Mouse (Mus musculus): ENCODE measurements around the gene Tmem8. TPM values are rescaled to one million over a fixed set of nuclear protein-coding genes. Genes with fewer than 3 reads are reported as not detected.
A peak's percentile ranks its signal among the peaks of the same experiment; 100 is the strongest.
"Not testable (repeated sequence)": the region's sequence is repeated elsewhere in the genome, so short reads cannot be mapped to it uniquely, and the experiment has no call there.

Tmem8 gene
- polyA plus RNA-seq, 1 experiment from 2014 or later, result 4.9 TPM

DNA sequence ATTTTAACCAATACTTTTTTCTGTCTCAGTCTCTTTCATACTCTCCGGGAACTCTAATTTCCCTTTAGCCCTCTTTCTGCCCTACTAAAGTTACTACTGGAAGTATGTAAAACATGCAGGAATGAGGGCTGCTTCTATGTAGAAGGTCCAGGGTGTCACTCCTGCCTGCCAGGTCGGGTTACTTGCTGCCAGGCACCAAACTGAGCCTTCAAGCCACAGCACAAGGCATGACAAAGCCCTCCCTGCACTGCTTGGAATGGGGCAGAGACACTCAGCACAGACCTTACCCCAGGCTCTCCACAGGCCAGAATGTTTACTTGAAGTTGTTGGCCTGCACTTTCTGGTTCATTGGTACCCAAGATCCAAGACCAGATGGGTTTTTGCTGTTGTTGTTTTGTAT, 12.9 kb upstream of the Tmem8 start:
- WGBS, result 40% methylated on average over 2 of the region's 2 CpGs
- no peak overlapping the region for H3K4me2 ChIP-seq (ENCODE audit: low read length)
- no peaks in the 10 kb centered on the region for H3K27me3 ChIP-seq (replicated peaks; ENCODE audit: control insufficient read depth, insufficient read depth, low read length)
- H3K9me3 ChIP-seq (ENCODE audit: control insufficient read depth, low read length), result no peaks in the 10 kb centered on the region
- H3K36me3 ChIP-seq (ENCODE audit: control insufficient read depth, insufficient read depth, low read length), result no peaks in the 10 kb centered on the region
- no peak overlapping the region for H3K4me3 ChIP-seq (ENCODE audit: low read depth, low read length)
- H3K27ac ChIP-seq (ENCODE audit: low read depth), result no peak overlapping the region
- no peak overlapping the region for H3K9ac ChIP-seq (ENCODE audit: low read length)
- no peak for ATAC-seq (replicated peaks; ENCODE audit: low FRiP score, low TSS enrichment, low read depth)
- DNase-seq (ENCODE audit: low spot score), result no peak
- H3K4me1 ChIP-seq (replicated peaks; ENCODE audit: control insufficient read depth, insufficient read depth, low read length), result no peaks in the 10 kb centered on the region

DNA sequence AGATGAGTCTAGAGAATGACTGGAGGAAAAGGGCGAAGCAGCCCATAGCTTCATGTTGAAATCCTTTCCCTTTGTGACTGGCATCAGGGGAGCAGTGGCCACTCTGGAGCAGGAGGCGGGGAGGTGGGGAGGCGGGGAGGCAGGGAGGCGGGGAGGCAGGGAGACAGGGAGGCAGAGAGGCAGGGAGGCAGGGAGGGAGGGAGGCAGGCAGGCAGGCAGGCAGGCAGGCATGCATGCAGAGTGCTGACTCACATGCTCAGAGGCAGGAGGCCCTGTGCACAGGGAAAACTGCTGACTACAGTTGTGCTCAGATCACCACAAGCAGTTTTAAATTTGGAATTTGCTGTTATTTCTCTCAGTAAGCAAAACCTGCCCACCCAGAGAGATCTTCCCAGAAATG, 11.6 kb upstream of the Tmem8 start:
- Histone ChIP-seq H3K9ac (ENCODE audit: low read length) (no peak overlapping the region), H3K4me1 (replicated peaks; ENCODE audit: control insufficient read depth, insufficient read depth, low read length) (no peaks in the 10 kb centered on the region), H3K9me3 (ENCODE audit: control insufficient read depth, low read length) (no peaks in the 10 kb centered on the region), H3K4me2 (ENCODE audit: low read length) (no peak overlapping the region), H3K27ac (ENCODE audit: low read depth) (no peak overlapping the region), H3K27me3 (replicated peaks; ENCODE audit: control insufficient read depth, insufficient read depth, low read length) (no peaks in the 10 kb centered on the region), H3K36me3 (ENCODE audit: control insufficient read depth, insufficient read depth, low read length) (no peaks in the 10 kb centered on the region), H3K4me3 (ENCODE audit: low read depth, low read length) (no peak overlapping the region)
- ATAC-seq (replicated peaks; ENCODE audit: low FRiP score, low TSS enrichment, low read depth), result no peak
- WGBS, result 42% methylated on average over 3 of the region's 4 CpGs
- no peak for DNase-seq (ENCODE audit: low spot score)

DNA sequence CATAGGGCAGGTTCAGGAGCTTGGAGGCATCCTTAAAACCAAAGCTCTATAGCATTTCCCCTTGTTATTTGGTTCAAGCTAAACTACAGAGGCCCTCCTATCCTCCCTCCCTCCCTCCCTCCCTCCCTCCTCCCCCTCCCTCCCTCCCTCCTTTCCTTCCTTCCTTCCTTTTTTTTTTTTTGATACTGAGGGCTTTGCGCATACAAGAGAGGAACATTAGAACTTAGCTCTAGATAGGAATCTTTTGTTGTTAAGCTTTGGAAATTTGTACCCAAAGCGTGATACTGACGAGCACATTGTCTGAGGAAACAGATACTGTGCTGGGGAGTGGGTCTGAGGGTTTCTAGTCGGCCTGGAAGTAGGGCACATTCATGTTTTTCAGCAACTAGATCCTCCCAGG, 7.5 kb upstream of the Tmem8 start:
- Histone ChIP-seq H3K4me3 (ENCODE audit: low read depth, low read length) (no peak overlapping the region), H3K9ac (ENCODE audit: low read length) (no peak overlapping the region), H3K9me3 (ENCODE audit: control insufficient read depth, low read length) (no peaks in the 10 kb centered on the region), H3K27me3 (replicated peaks; ENCODE audit: control insufficient read depth, insufficient read depth, low read length) (peaks cover 9% of the 10 kb centered on the region), H3K4me2 (ENCODE audit: low read length) (no peak overlapping the region), H3K36me3 (ENCODE audit: control insufficient read depth, insufficient read depth, low read length) (no peaks in the 10 kb centered on the region), H3K27ac (ENCODE audit: low read depth) (no peak overlapping the region), H3K4me1 (replicated peaks; ENCODE audit: control insufficient read depth, insufficient read depth, low read length) (no peaks in the 10 kb centered on the region)
- no peak for ATAC-seq (replicated peaks; ENCODE audit: low FRiP score, low TSS enrichment, low read depth)
- 54% methylated on average over 4 of the region's 4 CpGs for WGBS
- no peak for DNase-seq (ENCODE audit: low spot score)

DNA sequence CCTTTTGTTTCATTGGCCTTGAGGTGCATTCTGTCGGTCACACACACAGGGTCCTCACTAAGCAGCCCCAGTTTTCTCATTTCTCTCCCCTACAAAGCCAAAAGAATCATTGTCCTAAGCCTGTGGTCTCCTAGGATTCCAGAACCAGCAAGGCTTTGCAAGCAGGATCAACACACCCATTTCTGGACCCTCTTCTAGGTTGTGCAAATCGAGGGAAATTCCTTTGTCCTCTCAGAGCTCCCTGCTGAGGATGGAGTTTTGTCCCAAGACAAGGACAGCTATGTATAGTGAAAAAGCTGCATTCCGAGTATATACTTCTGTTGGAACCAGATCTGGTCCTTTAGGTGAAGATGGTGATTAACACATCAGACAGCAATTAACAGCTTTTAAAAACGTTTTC, 2.9 kb upstream of the Tmem8 start:
- H3K27me3 ChIP-seq (replicated peaks; ENCODE audit: control insufficient read depth, insufficient read depth, low read length), result peaks cover 53% of the 10 kb centered on the region
- 35% methylated on average over 4 of the region's 4 CpGs for WGBS
- H3K4me3 ChIP-seq (ENCODE audit: low read depth, low read length), result no peak overlapping the region
- no peaks in the 10 kb centered on the region for H3K9me3 ChIP-seq (ENCODE audit: control insufficient read depth, low read length)
- no peak overlapping the region for H3K27ac ChIP-seq (ENCODE audit: low read depth)
- ATAC-seq (replicated peaks; ENCODE audit: low FRiP score, low TSS enrichment, low read depth), result no peak
- no peak overlapping the region for H3K4me2 ChIP-seq (ENCODE audit: low read length)
- no peak overlapping the region for H3K9ac ChIP-seq (ENCODE audit: low read length)
- peaks cover 10% of the 10 kb centered on the region; the same call in 1 of the 2 replicates for H3K4me1 ChIP-seq (replicated peaks; ENCODE audit: control insufficient read depth, insufficient read depth, low read length)
- DNase-seq (ENCODE audit: low spot score), result no peak
- no peaks in the 10 kb centered on the region for H3K36me3 ChIP-seq (ENCODE audit: control insufficient read depth, insufficient read depth, low read length)

DNA sequence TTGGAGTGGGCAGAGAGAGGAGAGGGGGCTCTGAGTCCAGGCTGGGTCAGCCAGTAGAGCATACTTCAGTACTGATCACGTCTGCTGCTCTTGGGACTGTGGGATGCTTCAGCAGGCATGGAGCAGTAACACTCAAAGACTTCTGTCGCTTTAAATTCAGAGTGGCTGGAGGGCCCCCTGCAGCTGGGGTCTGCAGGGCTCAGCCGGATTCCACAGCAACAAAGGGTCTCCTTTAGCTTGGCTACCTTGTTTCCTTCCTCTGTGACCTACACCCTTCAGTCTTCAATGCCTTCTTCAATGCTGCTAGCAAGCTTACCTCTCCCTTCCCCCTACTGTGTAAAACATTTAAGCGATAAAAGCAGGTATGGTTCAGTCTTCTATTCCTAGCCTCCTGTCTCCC, 2.1 kb upstream of the Tmem8 start:
- peaks cover 10% of the 10 kb centered on the region; the same call in 1 of the 2 replicates for H3K4me1 ChIP-seq (replicated peaks; ENCODE audit: control insufficient read depth, insufficient read depth, low read length)
- H3K27me3 ChIP-seq (replicated peaks; ENCODE audit: control insufficient read depth, insufficient read depth, low read length), result peaks cover 62% of the 10 kb centered on the region
- no peak overlapping the region for H3K4me2 ChIP-seq (ENCODE audit: low read length)
- no peak for DNase-seq (ENCODE audit: low spot score)
- 10% methylated on average over 4 of the region's 4 CpGs for WGBS
- no peaks in the 10 kb centered on the region for H3K36me3 ChIP-seq (ENCODE audit: control insufficient read depth, insufficient read depth, low read length)
- ATAC-seq (replicated peaks; ENCODE audit: low FRiP score, low TSS enrichment, low read depth), result no peak
- H3K27ac ChIP-seq (ENCODE audit: low read depth), result no peak overlapping the region
- no peaks in the 10 kb centered on the region for H3K9me3 ChIP-seq (ENCODE audit: control insufficient read depth, low read length)
- no peak overlapping the region for H3K4me3 ChIP-seq (ENCODE audit: low read depth, low read length)
- no peak overlapping the region for H3K9ac ChIP-seq (ENCODE audit: low read length)

DNA sequence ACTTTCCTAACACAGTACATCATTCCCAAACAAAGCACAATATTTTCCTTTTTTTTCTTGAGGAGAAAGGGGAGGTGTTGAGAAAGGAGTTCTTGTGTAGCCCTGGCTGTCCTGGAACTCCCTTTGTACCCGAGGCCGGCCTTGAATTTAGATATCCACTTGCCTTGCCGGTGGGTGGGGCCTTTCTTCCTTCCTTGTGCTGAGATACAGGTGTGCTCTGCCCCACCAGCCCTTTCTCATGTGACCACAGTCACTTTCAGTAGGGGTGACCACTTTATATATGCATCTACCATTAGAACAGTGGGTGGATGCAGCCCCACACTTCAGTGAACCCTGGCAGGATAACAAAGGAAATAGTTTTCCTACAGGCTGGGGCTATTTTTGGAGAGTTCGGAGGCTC, 1.4 kb upstream of the Tmem8 start:
- no peak for ATAC-seq (replicated peaks; ENCODE audit: low FRiP score, low TSS enrichment, low read depth)
- no peaks in the 10 kb centered on the region for H3K36me3 ChIP-seq (ENCODE audit: control insufficient read depth, insufficient read depth, low read length)
- no peak overlapping the region for H3K4me2 ChIP-seq (ENCODE audit: low read length)
- 32% methylated on average over 4 of the region's 4 CpGs for WGBS
- no peak overlapping the region for H3K27ac ChIP-seq (ENCODE audit: low read depth)
- H3K9me3 ChIP-seq (ENCODE audit: control insufficient read depth, low read length), result no peaks in the 10 kb centered on the region
- peaks cover 64% of the 10 kb centered on the region for H3K27me3 ChIP-seq (replicated peaks; ENCODE audit: control insufficient read depth, insufficient read depth, low read length)
- DNase-seq (ENCODE audit: low spot score), result no peak
- no peak overlapping the region for H3K4me3 ChIP-seq (ENCODE audit: low read depth, low read length)
- no peak overlapping the region for H3K9ac ChIP-seq (ENCODE audit: low read length)
- H3K4me1 ChIP-seq (replicated peaks; ENCODE audit: control insufficient read depth, insufficient read depth, low read length), result peaks cover 10% of the 10 kb centered on the region; the same call in 1 of the 2 replicates

DNA sequence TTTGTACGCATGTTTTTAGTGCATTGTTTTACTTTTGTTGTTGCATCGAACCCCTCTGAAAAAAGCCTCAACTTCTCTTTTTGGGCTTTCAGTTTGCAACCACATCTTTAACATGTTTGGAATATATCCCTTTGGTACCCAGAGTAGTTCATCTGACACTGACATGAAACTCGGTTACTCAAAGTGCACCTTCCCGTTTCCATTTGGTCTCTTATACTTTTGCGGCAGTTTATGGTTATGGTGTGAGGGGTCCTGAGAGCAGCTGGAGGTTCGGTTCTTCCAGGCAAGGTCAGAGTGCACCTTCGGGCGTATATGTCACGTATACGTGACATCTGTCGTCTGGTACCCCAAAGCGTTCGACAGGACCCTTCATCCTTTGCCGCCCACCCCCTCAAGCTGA, 348 bp upstream of the Tmem8 start:
- no peak for DNase-seq (ENCODE audit: low spot score)
- no peak for ATAC-seq (replicated peaks; ENCODE audit: low FRiP score, low TSS enrichment, low read depth)
- H3K9ac ChIP-seq (ENCODE audit: low read length), result peak overlapping the region; percentile 44

DNA sequence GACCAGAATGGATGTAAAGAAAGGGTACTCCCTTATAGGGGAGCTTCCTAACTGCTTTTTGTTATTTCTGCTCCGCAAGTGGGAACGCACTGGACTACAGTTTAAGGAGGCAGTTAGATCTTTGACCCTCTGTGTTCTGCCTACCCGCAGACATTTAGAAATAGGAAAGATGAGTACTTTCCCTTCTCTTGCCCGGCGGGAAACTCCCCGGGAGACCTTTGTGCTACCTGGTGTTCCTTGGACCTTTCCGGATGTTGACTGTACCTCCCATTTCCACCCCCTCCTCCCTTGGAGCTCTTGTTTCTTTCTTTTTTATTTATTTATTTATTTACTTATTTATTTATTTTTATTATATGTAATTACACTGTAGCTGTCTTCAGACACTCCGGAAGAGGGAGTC, 962 bp downstream of the Tmem8 start:
- no peaks in the 10 kb centered on the region for H3K9me3 ChIP-seq (ENCODE audit: control insufficient read depth, low read length)
- no peak overlapping the region for H3K27ac ChIP-seq (ENCODE audit: low read depth)
- H3K4me3 ChIP-seq (ENCODE audit: low read depth, low read length), result peak overlapping the region; percentile 54
- ATAC-seq (replicated peaks; ENCODE audit: low FRiP score, low TSS enrichment, low read depth), result no peak
- H3K27me3 ChIP-seq (replicated peaks; ENCODE audit: control insufficient read depth, insufficient read depth, low read length), result peaks cover 64% of the 10 kb centered on the region
- H3K36me3 ChIP-seq (ENCODE audit: control insufficient read depth, insufficient read depth, low read length), result no peaks in the 10 kb centered on the region
- WGBS, result 15% methylated on average over 8 of the region's 8 CpGs
- H3K4me1 ChIP-seq (replicated peaks; ENCODE audit: control insufficient read depth, insufficient read depth, low read length), result peaks cover 10% of the 10 kb centered on the region; the same call in 1 of the 2 replicates
- no peak overlapping the region; the same call in 1 of the 2 replicates for H3K9ac ChIP-seq (ENCODE audit: low read length)
- no peak for DNase-seq (ENCODE audit: low spot score)
- peak overlapping the region; percentile 88 for H3K4me2 ChIP-seq (ENCODE audit: low read length)

More for the DNA sequence above, 348 bp upstream of the Tmem8 start:
- 21% methylated on average over 14 of the region's 14 CpGs for WGBS
- Histone ChIP-seq H3K9me3 (ENCODE audit: control insufficient read depth, low read length) (no peaks in the 10 kb centered on the region), H3K4me3 (ENCODE audit: low read depth, low read length) (peak overlapping the region; percentile 54), H3K4me1 (replicated peaks; ENCODE audit: control insufficient read depth, insufficient read depth, low read length) (peaks cover 10% of the 10 kb centered on the region; the same call in 1 of the 2 replicates), H3K27ac (ENCODE audit: low read depth) (no peak overlapping the region), H3K36me3 (ENCODE audit: control insufficient read depth, insufficient read depth, low read length) (no peaks in the 10 kb centered on the region), H3K4me2 (ENCODE audit: low read length) (peak overlapping the region; percentile 88), H3K27me3 (replicated peaks; ENCODE audit: control insufficient read depth, insufficient read depth, low read length) (peaks cover 64% of the 10 kb centered on the region)

DNA sequence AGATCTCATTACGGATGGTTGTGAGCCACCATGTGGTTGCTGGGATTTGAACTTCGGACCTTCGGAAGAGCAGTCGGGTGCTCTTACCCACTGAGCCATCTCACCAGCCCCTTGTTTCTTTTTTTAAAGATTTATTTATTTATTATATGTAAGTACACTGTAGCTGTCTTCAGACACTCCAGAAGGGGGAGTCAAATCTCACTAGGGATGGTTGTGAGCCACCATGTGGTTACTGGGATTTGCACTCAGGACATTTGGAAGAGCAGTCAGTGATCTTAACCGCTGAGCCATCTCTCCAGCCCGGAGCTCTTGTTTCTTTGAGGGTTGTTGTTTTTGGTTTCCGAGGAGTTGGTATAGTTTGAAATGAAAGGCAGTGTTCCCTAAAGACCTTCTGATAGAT, 1.4 kb downstream of the Tmem8 start:
- peaks cover 64% of the 10 kb centered on the region for H3K27me3 ChIP-seq (replicated peaks; ENCODE audit: control insufficient read depth, insufficient read depth, low read length)
- not testable (repeated sequence) for H3K36me3 ChIP-seq (ENCODE audit: control insufficient read depth, insufficient read depth, low read length); H3K4me3 ChIP-seq (ENCODE audit: low read depth, low read length); H3K9me3 ChIP-seq (ENCODE audit: control insufficient read depth, low read length); H3K27ac ChIP-seq (ENCODE audit: low read depth); ATAC-seq (replicated peaks; ENCODE audit: low FRiP score, low TSS enrichment, low read depth); DNase-seq (ENCODE audit: low spot score); H3K9ac ChIP-seq (ENCODE audit: low read length); H3K4me2 ChIP-seq (ENCODE audit: low read length)
- H3K4me1 ChIP-seq (replicated peaks; ENCODE audit: control insufficient read depth, insufficient read depth, low read length), result peaks cover 10% of the 10 kb centered on the region; the same call in 1 of the 2 replicates
- WGBS, result 76% methylated on average over 7 of the region's 7 CpGs

Measured in intestine, embryonic 14.5 days (tissue).